Mouse (Mus musculus) brain, embryonic 14.5 days (tissue): ENCODE measurements around the gene Vmn2r25.
"Not testable (repeated sequence)": the region's sequence is repeated elsewhere in the genome, so short reads cannot be mapped to it uniquely, and the experiment has no call there.

Experiments
- CTCF ChIP-seq: fragments of 200-500 bp; IDR thresholded peaks from 2 replicates; pipeline ENCODE4 v1.5.1; 2012; ENCODE audit warnings: inconsistent platforms, mild to moderate bottlenecking, moderate library complexity, borderline replicate concordance; ENCODE audit not compliant: insufficient read depth, insufficient read length; ENCODE audit errors: extremely low read depth
- POLR2A ChIP-seq: fragments of 200-500 bp; IDR thresholded peaks from 2 replicates; pipeline ENCODE4 v1.6.1; 2012; ENCODE audit warnings: mild to moderate bottlenecking, inconsistent platforms, borderline replicate concordance; ENCODE audit not compliant: poor library complexity, insufficient read depth, insufficient read length, severe bottlenecking; ENCODE audit errors: extremely low read depth

DNA sequence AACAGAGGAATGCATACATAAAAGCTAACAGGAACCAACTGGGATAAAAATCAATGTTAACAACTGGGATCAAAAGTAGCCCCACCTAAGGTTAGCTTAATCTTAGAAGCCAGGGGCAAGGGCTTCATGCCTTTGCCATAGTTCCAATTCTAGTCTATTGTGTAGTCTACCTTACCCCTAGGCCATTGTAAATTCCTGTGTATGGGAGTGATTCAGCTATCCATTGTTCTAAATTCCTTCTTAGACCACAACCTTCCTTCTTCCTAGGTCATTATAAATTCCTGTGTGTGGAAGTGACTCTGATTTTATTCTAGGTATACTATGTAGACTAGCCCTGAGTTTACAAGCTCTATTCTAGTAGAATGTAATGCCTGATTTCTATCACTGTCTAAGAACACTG is 43.0 kb downstream of the Vmn2r25 start:
- not testable (repeated sequence) for TF ChIP-seq POLR2A, CTCF
